Comparison of ENCODE assay signal across 19 mouse cellular contexts in genomic region chr7:112326852-112327251, GRCm38 (mm10).
DNase-seq lines count a peak whose midpoint lies in the region; ATAC-seq and TF ChIP-seq lines count a peak whose summit lies in the region.
"Had no signal": no experiment of that assay in that cellular context is flagged by ENCODE, and none has a peak within 500 bp of the region (broad histone marks: within the 10 kb centered on the region; RNA-seq: fewer than 3 reads in every experiment).

No protein-coding gene starts in this region.

- 81% methylated on average over 4 of the region's 4 CpGs for WGBS in heart, embryonic 13.5 days
- WGBS in midbrain, postnatal 0 days, result 60% methylated on average over 4 of the region's 4 CpGs
- WGBS in midbrain, embryonic 13.5 days, result 58% methylated on average over 4 of the region's 4 CpGs

- peaks cover 20% of the 10 kb centered on the region for H3K4me1 ChIP-seq in heart, embryonic 13.5 days
- H3K4me1 ChIP-seq in midbrain, postnatal 0 days (ENCODE audit: insufficient read depth, low read length), result no peaks in the 10 kb centered on the region
- H3K4me1 ChIP-seq in midbrain, embryonic 13.5 days (replicated peaks), result no peaks in the 10 kb centered on the region
- H3K4me1 ChIP-seq: hindbrain, embryonic 10.5 days; neural tube, embryonic 15.5 days had no signal

- no peak for TF ChIP-seq CTCF in midbrain, postnatal 0 days (IDR thresholded peaks at IDR 0.05)

- H3K4me2 ChIP-seq in heart, embryonic 13.5 days, result no peak overlapping the region
- no peak overlapping the region for H3K4me2 ChIP-seq in midbrain, postnatal 0 days (ENCODE audit: low read depth, low read length, poor library complexity, severe bottlenecking)
- no peak overlapping the region for H3K4me2 ChIP-seq in midbrain, embryonic 13.5 days (replicated peaks)
- H3K4me2 ChIP-seq: neural tube, embryonic 15.5 days had no signal

- no peaks in the 10 kb centered on the region for H3K27me3 ChIP-seq in heart, embryonic 13.5 days (replicated peaks)
- H3K27me3 ChIP-seq in midbrain, postnatal 0 days (ENCODE audit: insufficient read depth, low read length), result no peaks in the 10 kb centered on the region; the same call in 1 of the 2 replicates
- H3K27me3 ChIP-seq in midbrain, embryonic 13.5 days, result no peaks in the 10 kb centered on the region
- H3K27me3 ChIP-seq: neural tube, embryonic 15.5 days had no signal

- H3K36me3 ChIP-seq in heart, embryonic 13.5 days, result peaks cover 100% of the 10 kb centered on the region
- H3K36me3 ChIP-seq in midbrain, postnatal 0 days (ENCODE audit: insufficient read depth, low read length), result no peaks in the 10 kb centered on the region
- no peaks in the 10 kb centered on the region for H3K36me3 ChIP-seq in midbrain, embryonic 13.5 days
- H3K36me3 ChIP-seq: embryonic facial prominence, embryonic 10.5 days; G1E; hindbrain, embryonic 10.5 days; neural tube, embryonic 15.5 days had no signal

- peak overlapping the region; percentile 44 for H3K27ac ChIP-seq in heart, embryonic 13.5 days (replicated peaks)
- no peak overlapping the region for H3K27ac ChIP-seq in midbrain, postnatal 0 days (ENCODE audit: low read depth, low read length)
- H3K27ac ChIP-seq in midbrain, embryonic 13.5 days, result no peak overlapping the region
- H3K27ac ChIP-seq: embryonic facial prominence, embryonic 10.5 days; hindbrain, embryonic 10.5 days; neural tube, embryonic 15.5 days; stomach, postnatal 0 days had no signal

- ATAC-seq in heart, embryonic 13.5 days (ENCODE audit: extremely low read depth, insufficient number of reproducible peaks, low FRiP score, low TSS enrichment), result no peak
- ATAC-seq in midbrain, postnatal 0 days (ENCODE audit: low FRiP score), result 0 out of 2 replicates have a peak, but pooled peaks have one; percentile 23
- ATAC-seq in midbrain, embryonic 13.5 days, result no peak
- ATAC-seq: forebrain, embryonic 16.5 days; intestine, postnatal 0 days had no signal

- DNase-seq in heart, adult 8-10 months (ENCODE audit: low spot score), result no peak
- DNase-seq in layer of hippocampus, adult 11-12 months (ENCODE audit: low spot score), result peak; percentile 48
- no peak for DNase-seq in layer of hippocampus, adult 9-10 months (ENCODE audit: low spot score)
- peak; percentile 65 for DNase-seq in midbrain, postnatal 0 days (ENCODE audit: low spot score)
- DNase-seq in lung, postnatal 36 days, result peak; percentile 67
- DNase-seq: cerebellum, adult 11-12 months; cerebellum, postnatal 36 days; retina, postnatal 1 day; thymus, postnatal 14 days had no signal

- H3K9me3 ChIP-seq in heart, embryonic 13.5 days, result no peaks in the 10 kb centered on the region
- no peaks in the 10 kb centered on the region for H3K9me3 ChIP-seq in midbrain, postnatal 0 days (ENCODE audit: low read length)
- H3K9me3 ChIP-seq in midbrain, embryonic 13.5 days, result no peaks in the 10 kb centered on the region; the same call in 1 of the 2 replicates
- H3K9me3 ChIP-seq: embryonic facial prominence, embryonic 10.5 days; hindbrain, embryonic 10.5 days; neural tube, embryonic 15.5 days had no signal

- H3K9ac ChIP-seq in heart, embryonic 13.5 days, result no peak overlapping the region
- H3K9ac ChIP-seq in midbrain, postnatal 0 days (replicated peaks; ENCODE audit: low read length, poor library complexity, severe bottlenecking), result no peak overlapping the region
- no peak overlapping the region for H3K9ac ChIP-seq in midbrain, embryonic 13.5 days (replicated peaks)
- H3K9ac ChIP-seq: neural tube, embryonic 15.5 days had no signal

- H3K4me3 ChIP-seq in heart, embryonic 13.5 days, result no peak overlapping the region
- no peak overlapping the region for H3K4me3 ChIP-seq in midbrain, postnatal 0 days (ENCODE audit: low read depth, low read length)
- no peak overlapping the region for H3K4me3 ChIP-seq in midbrain, embryonic 13.5 days (replicated peaks)
- H3K4me3 ChIP-seq: embryonic facial prominence, embryonic 10.5 days; erythroblast, embryonic 14.5 days; hindbrain, embryonic 10.5 days; neural tube, embryonic 15.5 days had no signal

Comparison
In these comparisons a context has a peak if more than half of its experiments do, and no peak if none do; other contexts are left out.
1. DNase-seq: peak in layer of hippocampus, adult 11-12 months (single experiment), midbrain, postnatal 0 days (single experiment) and lung, postnatal 36 days (single experiment); none in heart, adult 8-10 months (single experiment) and layer of hippocampus, adult 9-10 months (single experiment).